Mouse (Mus musculus): ENCODE results near the gene Snx14.

Gene Snx14

DNA sequence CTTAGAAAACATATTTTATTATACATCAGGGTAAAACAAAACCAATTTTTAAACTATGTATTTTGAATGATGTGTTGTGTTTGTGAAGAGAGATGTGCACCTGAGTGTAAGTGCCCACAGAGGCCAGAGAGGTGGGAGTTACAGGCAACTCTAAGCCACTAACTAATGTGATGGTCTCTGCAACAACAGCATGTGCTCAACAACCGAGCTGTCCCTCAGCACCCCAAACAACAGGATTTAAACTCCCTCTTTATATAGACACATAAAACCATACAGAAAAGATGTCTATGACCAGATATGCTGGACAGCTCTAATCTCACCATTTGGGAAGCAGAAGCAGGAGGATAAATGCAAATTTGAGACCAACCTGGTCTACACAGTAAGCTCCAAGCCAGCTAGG lies 58.2 kb downstream of the Snx14 start:
- no peak for DNase-seq (ENCODE audit: low spot score)

DNA sequence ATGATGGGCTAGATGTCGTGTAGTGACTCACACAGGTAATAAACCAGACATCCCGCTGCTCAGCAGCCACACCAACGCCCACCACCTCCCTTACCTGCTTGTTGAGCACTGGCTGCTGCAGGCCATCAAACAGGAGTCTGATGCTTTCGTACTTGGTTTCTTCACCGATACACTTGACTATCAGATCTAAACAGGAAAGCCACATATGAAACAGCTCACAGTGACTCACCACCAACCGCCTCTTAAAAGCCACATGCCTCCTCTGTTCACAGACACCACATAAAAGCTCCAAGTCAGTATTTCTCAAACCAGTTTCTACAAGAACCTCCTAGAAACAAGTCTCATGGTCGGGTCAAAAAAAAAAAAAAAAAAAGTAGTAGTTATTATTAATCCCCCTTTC lies 58.7 kb downstream of the Snx14 start:
- DNase-seq (ENCODE audit: low spot score) = no peak

DNA sequence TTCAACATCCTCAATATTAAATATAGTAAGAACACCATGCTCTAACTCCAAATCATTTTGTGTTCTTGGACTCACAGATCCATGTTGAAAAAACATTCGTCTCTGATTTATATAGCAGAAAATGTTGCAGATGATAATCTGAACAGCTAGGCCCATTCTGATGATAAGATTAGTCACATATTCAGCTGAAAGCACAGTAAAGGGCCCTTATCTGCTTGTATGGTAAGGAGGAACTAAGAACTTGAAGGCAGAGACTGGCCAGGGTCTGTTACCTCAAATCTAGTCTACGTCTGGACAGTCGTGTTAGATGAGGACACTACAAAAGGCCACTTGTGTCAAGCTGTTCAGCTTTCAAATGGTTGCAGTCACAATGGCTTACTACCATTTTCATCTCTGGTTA lies 59.7 kb downstream of the Snx14 start:
- no peak for DNase-seq (ENCODE audit: low spot score)

DNA sequence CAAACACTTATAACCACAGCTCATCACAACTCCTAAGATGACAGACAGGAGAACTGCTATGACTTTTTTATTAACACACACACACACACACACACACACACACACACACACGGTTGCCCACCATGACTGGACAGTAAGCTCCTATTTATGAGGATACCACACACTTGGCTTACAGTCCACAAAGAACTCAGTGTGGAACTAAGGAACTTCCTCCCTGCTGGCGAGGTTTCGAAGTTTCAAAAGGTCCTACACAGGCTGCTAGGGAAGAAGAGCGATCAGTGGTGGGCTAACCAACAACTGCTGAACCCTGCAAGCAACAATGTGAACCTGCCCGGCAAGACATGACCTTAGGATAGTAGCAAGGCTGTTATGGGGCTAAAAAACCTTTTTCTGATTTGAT lies 61.3 kb downstream of the Snx14 start:
- DNase-seq (ENCODE audit: low spot score) = no peak

DNA sequence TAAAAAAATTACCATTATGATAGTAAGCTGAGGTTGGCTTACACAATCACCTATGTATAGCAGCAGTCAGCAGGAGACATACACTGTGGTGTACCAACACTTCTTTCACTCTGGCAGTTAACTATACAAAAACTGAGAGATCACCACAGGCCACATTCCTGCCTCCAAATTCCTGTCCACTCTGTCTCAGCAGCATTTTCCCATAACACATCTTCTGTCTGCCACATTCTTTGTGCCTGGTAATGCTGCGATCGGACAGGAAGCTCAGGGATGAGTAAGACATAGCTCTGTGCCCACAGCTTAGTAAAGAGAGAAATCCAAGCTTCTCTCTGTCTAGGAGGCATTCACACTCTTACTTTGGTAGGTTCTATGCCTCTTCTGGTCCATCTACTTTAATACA lies 65.8 kb downstream of the Snx14 start:
- DNase-seq (ENCODE audit: low spot score) = no peak

DNA sequence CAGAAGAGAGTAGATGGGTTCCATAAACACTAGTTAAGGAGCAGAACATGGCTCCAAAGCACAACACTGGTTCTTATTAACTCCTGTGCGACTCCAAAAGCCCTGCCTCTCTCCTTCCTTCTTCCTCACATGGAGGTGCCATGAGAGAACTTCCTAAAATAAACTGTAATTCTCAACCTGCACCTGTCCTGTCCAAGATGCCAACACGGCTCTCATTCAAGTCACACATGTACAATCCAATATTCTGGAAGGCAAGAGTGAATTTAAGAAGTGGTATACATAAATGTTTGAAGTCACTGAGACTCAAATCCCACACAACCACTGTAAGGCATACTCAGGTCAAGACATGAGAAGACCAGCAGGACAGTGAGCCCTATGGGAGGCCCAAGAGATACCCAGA lies 67.6 kb downstream of the Snx14 start:
- no peak for DNase-seq (ENCODE audit: low spot score)

DNA sequence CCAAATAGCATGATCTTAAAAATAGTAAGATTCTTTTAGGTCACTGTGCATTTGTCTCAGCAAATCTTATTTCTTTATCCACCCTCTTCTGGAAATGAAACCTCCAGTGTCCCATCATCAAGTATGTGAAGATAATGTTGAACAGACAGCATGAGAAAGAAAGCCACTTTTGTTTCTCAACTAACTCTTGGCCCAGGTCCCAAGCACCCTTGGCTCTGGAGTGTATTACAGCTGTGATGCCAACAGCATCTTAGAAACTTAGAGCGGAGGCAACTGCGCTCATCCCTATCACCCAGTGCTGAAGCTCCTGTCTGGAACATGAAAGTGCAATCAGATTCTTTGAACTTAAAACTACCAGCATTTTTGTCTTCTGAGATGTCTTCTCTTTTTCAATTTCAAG lies 69.1 kb downstream of the Snx14 start:
- DNase-seq (ENCODE audit: low spot score) = peak; percentile 53

DNA sequence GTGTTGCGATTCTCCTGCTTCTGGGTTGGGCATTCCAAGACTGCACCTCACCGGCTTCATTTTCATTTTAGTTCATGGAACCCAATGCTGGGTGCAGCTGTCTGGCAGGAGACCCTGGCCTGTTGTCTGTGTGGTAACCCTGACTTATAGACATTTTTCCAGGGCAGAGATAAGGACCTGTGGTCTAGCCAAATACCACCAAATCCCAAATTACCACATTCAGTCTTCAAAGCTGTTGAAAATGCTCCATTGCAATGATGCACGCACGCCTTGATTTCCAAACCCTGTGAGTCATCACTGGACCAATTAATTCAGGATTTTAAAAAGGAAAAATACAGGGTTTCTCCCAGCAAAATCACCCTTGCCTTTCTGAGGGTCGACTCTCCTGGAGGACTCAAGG lies 70.3 kb downstream of the Snx14 start:
- DNase-seq (ENCODE audit: low spot score) = no peak

DNA sequence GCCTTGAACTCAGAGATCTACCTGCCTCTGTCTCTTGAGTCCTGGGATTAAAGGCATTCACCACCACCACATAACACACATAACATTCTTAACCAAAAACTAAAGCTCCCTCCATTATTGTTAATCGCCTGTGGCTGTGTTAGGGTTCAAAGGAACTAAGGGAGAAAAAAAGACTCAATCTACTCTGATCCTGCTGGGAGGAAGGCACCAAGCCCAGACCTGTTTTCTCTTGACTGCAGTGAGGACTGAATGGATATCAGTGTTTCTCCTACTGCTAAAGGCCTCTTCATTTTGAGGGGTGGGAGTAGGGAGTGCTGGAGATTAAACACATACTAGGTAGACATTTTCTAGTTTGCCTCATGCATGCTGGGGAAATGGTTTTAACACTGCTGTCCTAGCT lies 71.0 kb downstream of the Snx14 start:
- no peak for DNase-seq (ENCODE audit: low spot score)

DNA sequence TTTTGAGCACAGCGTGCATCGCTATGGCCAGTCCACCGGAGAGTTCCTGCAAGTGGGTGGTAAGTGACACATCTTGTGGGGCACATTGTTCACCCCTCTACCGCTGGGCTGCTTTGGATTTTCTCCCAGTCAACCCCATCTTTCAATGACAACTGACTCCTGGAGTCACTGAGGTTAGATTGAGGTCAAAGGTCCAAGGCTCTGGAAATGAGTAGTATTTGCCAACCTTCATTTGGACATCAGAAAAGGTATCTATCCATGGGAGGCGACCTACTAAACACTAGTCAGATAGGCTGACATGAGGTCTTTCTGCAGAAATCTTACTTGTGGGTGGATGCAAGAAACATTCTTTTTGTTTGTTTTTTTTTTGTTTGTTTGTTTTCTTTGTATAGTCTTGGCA lies 71.4 kb downstream of the Snx14 start:
- DNase-seq (ENCODE audit: low spot score) = no peak

DNA sequence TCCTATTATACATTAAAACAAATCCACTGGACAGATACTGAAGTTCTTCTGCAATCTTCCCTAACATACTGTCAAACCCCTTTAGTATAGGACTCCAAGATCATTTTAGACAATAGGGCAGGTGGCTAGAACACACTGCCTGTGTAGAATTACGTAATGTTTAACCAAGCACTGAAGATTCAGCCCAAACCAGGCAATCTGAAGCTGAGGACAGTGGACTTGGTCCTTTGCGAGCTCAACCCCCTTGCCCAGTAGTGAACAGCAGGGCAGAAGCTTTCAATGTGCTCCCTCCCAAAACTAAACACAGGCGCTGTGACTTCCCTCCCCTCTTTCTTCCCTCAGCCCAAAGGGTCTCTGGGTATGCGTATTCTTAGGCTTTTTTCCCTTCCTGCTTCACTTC lies 71.9 kb downstream of the Snx14 start:
- DNase-seq (ENCODE audit: low spot score) = no peak

DNA sequence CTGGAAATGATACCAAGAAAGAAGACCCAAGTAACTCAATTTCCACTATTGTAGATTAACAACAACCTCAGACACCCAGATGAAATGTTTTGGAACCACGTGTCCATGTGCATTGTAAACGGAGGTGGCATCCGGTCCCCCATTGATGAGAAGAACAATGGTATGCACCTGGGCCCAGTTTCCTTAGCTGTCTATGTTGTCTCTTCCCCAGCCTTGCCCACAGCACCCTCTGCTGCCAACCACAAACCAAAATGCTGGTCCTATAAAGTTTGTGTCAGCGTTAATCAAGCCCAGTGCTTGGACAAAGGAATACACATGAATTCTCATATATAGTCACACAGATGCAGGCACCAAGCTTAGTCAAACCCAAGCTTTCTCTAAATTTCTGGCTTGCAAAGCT lies 72.5 kb downstream of the Snx14 start:
- no peak for DNase-seq (ENCODE audit: low spot score)

DNA sequence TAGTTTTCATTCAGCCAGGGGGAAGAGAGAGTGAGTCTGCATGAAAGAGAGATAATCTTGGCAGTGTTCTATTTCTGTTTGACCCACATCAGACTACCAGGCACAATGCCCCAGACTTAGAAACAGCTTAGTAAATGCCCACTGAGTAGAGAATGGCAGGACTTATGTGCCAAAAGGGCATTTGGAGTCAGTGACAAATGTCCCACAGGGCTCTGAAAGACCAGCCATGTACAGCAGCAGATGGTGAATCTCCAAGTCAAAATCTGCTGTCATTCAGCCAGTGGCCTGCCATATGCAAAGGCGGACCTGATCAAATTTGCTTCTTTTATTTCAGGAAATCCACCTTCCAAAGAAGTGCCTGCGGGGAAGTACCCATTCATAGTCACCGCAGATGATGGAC lies 75.7 kb downstream of the Snx14 start:
- DNase-seq (ENCODE audit: low spot score) = no peak

DNA sequence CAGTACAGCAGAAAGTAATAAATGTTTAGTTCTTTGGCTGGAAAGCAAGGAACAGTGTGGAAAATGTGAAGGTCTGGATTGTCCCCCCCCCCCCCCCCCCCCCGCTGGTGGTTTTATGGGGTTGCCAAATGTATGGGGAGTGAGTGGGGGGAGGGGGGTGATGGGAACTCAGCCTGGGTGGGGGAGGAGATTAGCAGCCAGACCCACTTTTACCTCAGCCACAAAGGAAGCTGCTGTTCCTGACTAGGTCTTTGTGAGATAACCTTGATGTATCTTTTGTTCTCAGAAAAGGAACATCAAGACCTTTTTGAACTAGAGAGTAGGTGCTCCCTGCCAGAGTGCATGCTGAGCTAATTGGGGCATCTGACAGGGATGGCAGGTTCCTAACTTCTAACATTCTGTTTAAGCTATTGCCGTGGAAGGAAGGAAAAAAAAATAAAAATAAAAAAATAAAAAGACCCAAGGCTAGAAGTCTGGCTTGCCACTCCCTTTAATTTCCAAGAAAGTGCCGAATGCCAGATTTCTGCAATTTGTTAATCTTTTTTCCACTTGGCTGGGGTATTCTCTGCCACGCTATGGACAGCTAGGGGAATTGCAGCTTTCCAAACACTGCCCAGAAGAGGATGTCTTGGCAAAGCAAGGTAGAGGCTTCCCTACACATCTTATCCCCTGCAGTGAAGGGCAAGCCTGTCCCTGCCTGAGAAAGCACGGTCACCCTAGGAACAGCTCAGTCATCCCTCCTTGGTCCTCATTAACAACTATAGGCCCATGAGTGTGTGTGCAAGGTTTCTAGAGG lies 76.5 kb downstream of the Snx14 start:
- no peak for DNase-seq (ENCODE audit: low spot score)

DNA sequence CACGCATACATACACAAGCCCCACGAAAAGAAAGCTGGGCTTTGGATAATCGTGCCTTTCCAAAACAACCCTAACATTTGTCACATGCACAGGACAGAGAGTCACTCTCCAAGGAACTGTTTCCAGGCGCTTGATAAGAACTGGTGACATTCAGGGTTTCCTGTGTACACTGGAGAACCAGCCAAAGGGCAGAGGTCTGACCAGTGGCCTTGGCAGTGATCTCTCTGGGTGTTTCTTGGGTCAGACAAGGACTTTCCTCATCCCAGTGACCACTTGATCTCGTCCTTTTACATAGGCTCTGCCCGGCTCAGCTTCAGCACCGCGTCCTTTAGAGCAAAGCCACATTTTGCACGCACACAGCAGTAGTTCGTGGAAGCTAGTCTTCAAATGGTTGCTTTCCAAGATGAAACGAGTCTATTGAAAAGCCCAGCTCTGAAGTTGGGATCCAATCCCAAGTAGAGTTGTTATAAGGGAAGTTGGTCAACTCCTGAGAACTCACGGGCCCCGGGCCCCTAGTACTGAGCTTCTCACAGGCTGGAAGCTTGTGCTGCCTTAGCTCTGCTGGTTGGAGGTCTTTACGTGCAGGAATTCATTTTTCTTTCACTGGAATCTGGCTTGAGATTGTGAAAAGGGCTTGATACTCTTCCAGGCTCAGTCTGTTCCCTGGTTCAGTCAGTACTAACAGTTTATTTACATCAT lies 77.4 kb downstream of the Snx14 start:
- DNase-seq (ENCODE audit: low spot score) = no peak

DNA sequence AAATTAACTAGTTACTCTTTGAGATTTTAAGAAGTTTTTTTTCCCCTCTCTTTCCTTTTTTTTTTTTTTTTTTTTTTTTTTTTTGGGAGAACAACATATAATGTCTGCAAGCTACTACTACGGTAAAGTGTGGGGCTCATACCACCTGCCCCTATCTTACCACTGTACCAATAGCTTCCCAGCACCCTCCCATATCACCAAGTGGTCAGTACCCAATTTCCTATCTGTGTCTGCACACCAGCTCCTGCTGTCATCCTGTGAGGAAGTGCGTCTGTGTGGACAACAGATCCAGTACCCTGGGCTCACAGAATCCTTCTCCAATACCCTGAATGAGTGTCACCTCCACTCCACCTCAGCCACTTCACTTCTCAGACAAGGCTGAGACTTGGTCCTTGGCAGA lies 79.6 kb downstream of the Snx14 start:
- DNase-seq (ENCODE audit: low spot score) = no peak

DNA sequence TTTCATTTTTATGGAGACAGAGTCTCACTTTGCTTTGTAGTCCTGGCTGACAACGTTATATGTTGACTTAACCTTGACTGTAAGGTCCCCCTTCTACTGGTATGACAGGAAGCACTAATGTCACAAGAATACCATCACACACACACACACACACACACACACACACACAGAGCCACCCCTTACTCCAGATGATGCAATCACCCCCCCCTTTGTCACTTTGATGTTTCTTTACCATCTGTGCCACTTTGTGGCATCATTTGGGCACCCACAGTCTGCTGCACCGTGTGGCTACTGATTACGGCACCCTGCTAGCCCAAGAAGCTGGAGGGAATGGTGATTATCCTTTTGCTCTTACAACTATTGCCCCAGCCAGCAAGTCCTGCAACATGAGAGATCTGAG lies 81.6 kb downstream of the Snx14 start:
- no peak for DNase-seq (ENCODE audit: low spot score)

DNA sequence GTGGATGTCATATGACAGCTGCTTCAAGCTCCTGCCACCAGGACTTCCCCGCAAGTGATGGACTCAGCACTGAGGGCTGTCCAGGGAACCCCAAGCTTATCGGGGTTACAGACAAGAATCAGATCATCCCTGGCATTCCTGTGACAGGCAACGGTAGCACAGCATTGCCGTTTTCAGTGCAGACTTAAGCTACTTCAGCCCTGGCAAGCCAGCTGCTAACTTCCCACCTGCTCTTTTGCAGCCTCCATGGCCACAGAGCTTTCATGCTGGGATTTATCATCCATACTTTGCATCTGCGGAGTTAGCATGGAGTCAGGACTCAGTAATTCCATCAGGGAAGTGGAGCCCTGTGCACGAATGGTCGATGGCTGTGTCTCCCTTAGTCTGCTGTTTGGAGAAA lies 85.3 kb downstream of the Snx14 start:
- DNase-seq (ENCODE audit: low spot score) = no peak

DNA sequence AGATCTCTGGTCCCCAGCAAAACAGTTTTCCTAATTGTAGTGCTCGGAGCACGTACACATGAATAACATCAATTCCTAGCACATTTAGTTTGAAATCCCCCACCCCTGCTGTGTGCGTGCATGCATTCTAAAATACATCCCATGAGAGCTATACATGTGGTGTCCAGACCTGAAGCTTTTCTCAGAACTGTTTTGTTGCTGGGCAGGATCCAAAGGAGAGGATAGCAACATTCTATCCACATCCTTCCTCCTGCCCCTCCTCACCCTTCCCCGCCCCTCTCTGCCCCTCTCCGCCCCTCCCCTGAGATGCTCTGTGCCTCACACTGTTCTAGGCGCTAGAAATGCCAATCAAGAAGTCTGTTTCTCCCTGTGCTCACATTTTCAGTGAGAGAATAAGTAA lies 86.0 kb downstream of the Snx14 start:
- no peak for DNase-seq (ENCODE audit: low spot score)

DNA sequence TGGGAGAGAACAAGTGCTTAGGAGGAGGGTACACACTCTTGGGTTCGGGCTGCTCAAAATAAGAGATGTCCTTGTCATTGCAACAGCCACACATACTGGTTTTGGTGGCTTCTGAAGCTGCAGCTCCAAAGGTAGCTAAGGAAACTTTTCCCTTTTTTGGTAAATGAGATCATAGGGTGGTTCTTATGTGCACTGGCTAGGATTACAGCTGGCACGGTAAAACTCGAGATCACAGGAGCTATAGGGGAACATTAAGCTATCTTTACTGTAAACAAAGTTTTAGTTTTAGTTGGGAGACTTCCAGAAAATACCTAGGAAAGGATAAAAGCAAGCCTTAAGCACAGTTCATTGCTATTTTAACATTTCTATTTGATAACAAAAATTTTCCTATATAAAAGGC lies 87.6 kb downstream of the Snx14 start:
- DNase-seq (ENCODE audit: low spot score) = no peak

DNA sequence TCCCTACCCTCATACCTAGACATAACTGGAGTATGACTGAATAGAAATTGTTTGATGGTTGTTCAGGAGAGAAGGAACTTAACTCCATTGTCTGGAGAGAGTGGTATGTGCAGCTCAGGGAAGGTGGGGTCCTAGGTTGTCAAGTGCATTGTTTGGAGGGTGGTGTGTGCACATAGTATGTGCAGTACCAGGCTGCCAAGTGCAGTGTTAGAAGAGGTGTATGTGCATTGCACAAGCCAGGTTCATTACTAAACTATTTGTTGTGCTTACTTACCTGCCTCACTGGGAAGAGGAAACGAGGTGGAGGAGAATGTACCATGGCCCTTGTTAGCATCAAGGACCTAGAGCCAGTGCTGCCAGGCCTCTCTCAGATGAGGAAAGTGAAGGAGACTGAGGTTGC lies 88.4 kb downstream of the Snx14 start:
- no peak for DNase-seq (ENCODE audit: low spot score)

DNA sequence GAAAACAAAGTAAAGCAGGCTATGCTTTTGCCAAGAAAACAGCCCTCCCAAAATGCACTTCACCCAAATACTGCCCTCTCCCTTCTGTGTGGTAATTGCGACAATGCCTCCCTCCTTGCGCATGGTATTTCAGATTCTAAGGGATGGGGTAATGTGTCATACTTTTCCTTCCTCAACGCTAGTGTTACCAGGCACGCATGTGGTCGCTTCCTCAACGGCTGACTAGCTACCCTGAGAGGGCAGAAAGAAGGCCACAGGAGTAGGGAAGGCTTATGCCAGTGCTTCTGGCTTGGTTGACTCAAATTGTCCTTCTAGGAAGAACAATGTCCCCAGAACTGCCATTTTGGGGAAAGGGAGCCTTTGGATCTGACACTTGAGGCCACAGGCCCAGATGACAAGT lies 90.1 kb downstream of the Snx14 start:
- DNase-seq (ENCODE audit: low spot score) = no peak

DNA sequence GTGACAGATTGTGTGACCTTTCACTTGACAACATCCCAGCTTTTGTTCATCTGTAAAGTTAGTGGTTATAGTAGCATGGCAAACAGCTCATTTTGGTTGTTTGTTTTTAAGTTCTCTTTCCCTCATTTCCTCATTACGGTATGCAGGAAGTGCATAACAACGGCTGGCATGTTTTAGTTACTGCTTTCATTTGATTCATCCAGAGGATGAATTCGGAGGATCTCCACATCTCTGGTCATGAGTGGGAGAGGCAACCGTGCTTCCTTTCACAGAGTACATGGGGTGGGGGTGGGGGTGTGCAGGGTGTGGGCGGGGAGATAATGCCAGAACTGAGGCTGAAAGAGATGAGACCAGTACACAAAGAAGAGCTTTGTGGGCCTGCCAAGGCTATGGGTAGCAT lies 91.9 kb downstream of the Snx14 start:
- DNase-seq (ENCODE audit: low spot score) = no peak

DNA sequence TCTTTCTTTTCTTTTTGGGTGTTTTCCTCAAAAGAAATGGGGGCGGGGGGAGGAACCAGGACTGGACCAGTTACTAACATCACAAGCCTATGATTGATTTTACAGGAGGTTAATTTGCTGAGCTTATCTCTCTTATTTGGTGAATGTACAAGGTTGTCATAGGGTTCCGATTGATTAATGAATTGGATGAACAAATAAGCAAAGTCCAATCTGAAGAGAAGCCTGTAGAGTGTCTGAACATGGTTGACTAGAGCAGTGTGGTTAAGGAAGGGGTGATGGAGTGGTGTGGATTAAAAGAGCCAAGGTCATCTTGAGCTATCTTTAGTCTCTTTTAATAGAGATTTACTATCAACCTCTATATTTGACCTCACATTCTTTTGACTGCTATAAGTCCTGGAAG lies 94.3 kb downstream of the Snx14 start:
- DNase-seq (ENCODE audit: low spot score) = no peak

Data from testis, postnatal 10 days (tissue).